Mouse (Mus musculus) midbrain, embryonic 11.5 days (tissue): ENCODE results near the gene Tnpo1. TPM values are rescaled to one million over a fixed set of nuclear protein-coding genes. Genes with fewer than 3 reads are reported as not detected.

Source experiments
- ATAC-seq: fragments of 200-750 bp; cut with Nextera tagmentation; 2 replicates; pipeline ENCODE4 v1.8.0; 2017; ENCODE audit warnings: moderate TSS enrichment, moderate library complexity; ENCODE audit not compliant: low FRiP score
- DNase-seq: peaks from one replicate; pipeline ENCODE4 v3.0.0; 2015; ENCODE audit warnings: low spot score; ENCODE audit errors: missing footprints
- H3K27ac ChIP-seq: fragments of 300-500 bp; sonication (generic); 2 replicates; pipeline ENCODE4 v1.5.1; 2014; ENCODE audit warnings: low read depth, low read length
- H3K27me3 ChIP-seq: fragments of 300-500 bp; sonication (generic); 2 replicates; pipeline ENCODE4 v1.6.1; 2014; ENCODE audit warnings: mild to moderate bottlenecking, low read length, moderate library complexity, mixed read lengths; ENCODE audit not compliant: control insufficient read depth, insufficient read depth
- H3K36me3 ChIP-seq: fragments of 300-500 bp; sonication (generic); 2 replicates; pipeline ENCODE4 v1.6.1; 2014; ENCODE audit warnings: mild to moderate bottlenecking, low read length, moderate library complexity, mixed read lengths; ENCODE audit not compliant: control insufficient read depth, insufficient read depth
- H3K4me1 ChIP-seq: fragments of 300-500 bp; sonication (generic); 2 replicates; pipeline ENCODE4 v1.6.1; 2014; ENCODE audit warnings: low read length; ENCODE audit not compliant: control insufficient read depth, insufficient read depth
- H3K4me2 ChIP-seq: fragments of 300-500 bp; sonication (generic); 2 replicates; pipeline ENCODE4 v1.6.1; 2014; ENCODE audit warnings: mild to moderate bottlenecking, moderate library complexity
- H3K4me3 ChIP-seq: fragments of 300-500 bp; sonication (generic); 2 replicates; pipeline ENCODE4 v1.5.1; 2014; ENCODE audit warnings: low read depth, low read length
- H3K9ac ChIP-seq: fragments of 300-500 bp; sonication (generic); 2 replicates; pipeline ENCODE4 v1.6.1; 2014; ENCODE audit warnings: low read length
- H3K9me3 ChIP-seq: fragments of 300-500 bp; sonication (generic); 2 replicates; pipeline ENCODE4 v1.6.1; 2016; ENCODE audit warnings: low read length; ENCODE audit not compliant: control insufficient read depth
- WGBS: fragments of 180-500 bp; shearing (Covaris S2); extraction: QIAGEN DNeasy Blood & Tissue Kit; methylation state at CpG from one replicate; pipeline ENCODE4 v1.1.7; 2014; 5-methylcytosine and 5-hydroxymethylcytosine counted together
- polyA plus RNA-seq: library from polyadenylated mRNA; unstranded; fragments of >200 nt; fragmentation: Nextera tagmentation; extraction: Ambion mirVana; gene quantifications from 2 replicates; pipeline ENCODE4 v1.2.1, GENCODE M21; 2014

Gene Tnpo1
- polyA plus RNA-seq, 1 experiment from 2014 or later: 63.1 TPM

- Histone ChIP-seq H3K27me3 (no peaks in the 10 kb centered on the region; the same call in 1 of the 2 replicates), H3K36me3 (no peaks in the 10 kb centered on the region)
Observed at GRCm38 (mm10) chr13:98904608-98905007, 21.6 kb downstream of the Tnpo1 start.

DNA sequence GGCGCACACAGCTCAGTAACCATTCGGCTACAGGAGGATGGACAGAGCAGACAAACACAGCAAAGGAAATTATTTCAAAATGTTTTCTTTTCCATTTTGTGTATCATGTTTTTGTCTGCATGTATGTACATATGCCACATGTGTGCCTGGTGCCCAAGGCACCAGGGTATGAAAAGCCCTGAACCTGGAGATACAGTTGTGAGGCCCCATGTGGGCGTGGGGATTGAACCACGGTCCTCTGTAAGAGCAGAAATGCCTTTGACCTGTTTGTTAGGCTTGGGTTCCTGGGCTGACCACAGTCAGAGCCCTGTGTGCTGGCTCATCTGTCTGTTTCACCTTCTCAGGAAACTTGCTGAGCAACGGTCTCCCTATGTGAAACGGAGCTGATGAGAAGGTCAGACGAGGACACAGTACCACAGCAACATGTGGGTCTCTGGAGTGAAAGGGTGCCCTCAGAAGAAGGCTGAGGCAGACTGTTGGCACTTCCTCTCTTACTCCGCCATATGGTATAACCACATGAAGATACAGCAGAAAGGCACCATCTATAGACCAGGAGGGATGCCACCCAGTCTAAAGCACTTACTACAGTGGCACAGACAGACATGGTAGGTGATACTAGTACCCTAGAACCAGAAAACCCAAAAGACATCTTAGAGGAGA, 23.7 kb downstream of the Tnpo1 start:
- H3K9ac ChIP-seq: no peak overlapping the region
- no peaks in the 10 kb centered on the region; the same call in 1 of the 2 replicates for H3K36me3 ChIP-seq
- DNase-seq (no peak), ATAC-seq (no peak)
- no peak overlapping the region for H3K27ac ChIP-seq
- H3K4me2 ChIP-seq: no peak overlapping the region
- 96% methylated on average over 8 of the region's 8 CpGs for WGBS
- H3K4me3 ChIP-seq: no peak overlapping the region
- H3K4me1 ChIP-seq: no peaks in the 10 kb centered on the region
- H3K27me3 ChIP-seq: no peaks in the 10 kb centered on the region; the same call in 1 of the 2 replicates
- H3K9me3 ChIP-seq: no peaks in the 10 kb centered on the region

More at GRCm38 (mm10) chr13:98904608-98905007, 21.6 kb downstream of the Tnpo1 start:
- no peak overlapping the region for H3K27ac ChIP-seq
- no peak overlapping the region for H3K4me2 ChIP-seq
- no peak overlapping the region for H3K9ac ChIP-seq
- no peak for DNase-seq
- no peak for ATAC-seq
- 93% methylated on average over 2 of the region's 2 CpGs for WGBS
- no peak overlapping the region for H3K4me3 ChIP-seq
- no peaks in the 10 kb centered on the region for H3K9me3 ChIP-seq
- H3K4me1 ChIP-seq: no peaks in the 10 kb centered on the region

DNA sequence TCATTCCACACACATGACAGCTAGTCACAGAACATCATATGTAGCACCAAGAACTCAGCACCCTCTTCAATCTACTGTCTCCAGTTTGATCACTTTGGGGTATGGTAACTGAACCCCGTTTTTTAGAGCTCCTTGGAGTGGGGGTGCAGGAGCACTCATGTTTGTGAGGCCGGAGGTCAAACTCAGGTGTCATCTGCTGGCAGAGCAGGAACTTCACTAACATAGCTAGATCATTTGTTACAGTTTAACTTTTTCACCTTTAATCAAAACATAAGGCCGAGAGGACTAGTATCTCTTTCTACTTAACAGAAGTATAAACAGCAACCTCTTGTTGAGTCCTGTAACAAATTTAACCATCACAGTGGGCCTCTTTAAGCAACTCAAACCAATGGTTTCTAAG, 26.6 kb downstream of the Tnpo1 start:
- WGBS: 94% methylated on average over 3 of the region's 3 CpGs

GRCm38 (mm10) chr13:98897577-98897976, 28.6 kb downstream of the Tnpo1 start:
- Histone ChIP-seq H3K36me3 (no peaks in the 10 kb centered on the region; the same call in 1 of the 2 replicates), H3K4me2 (no peak overlapping the region), H3K9ac (no peak overlapping the region), H3K4me3 (no peak overlapping the region), H3K9me3 (no peaks in the 10 kb centered on the region), H3K4me1 (no peaks in the 10 kb centered on the region), H3K27me3 (no peaks in the 10 kb centered on the region), H3K27ac (no peak overlapping the region)
- 90% methylated on average over 5 of the region's 5 CpGs for WGBS
- no peak for ATAC-seq
- DNase-seq: no peak

More for the DNA sequence above, 26.6 kb downstream of the Tnpo1 start:
- no peak overlapping the region for H3K27ac ChIP-seq
- H3K9me3 ChIP-seq: no peaks in the 10 kb centered on the region
- no peaks in the 10 kb centered on the region; the same call in 1 of the 2 replicates for H3K36me3 ChIP-seq
- no peak overlapping the region for H3K4me3 ChIP-seq
- H3K4me1 ChIP-seq: no peaks in the 10 kb centered on the region
- H3K9ac ChIP-seq: no peak overlapping the region
- H3K27me3 ChIP-seq: no peaks in the 10 kb centered on the region
- no peak for DNase-seq
- no peak overlapping the region for H3K4me2 ChIP-seq
- ATAC-seq: no peak

GRCm38 (mm10) chr13:98896434-98897126, 29.6 kb downstream of the Tnpo1 start:
- peak; percentile 76 for DNase-seq
- Histone ChIP-seq H3K4me3 (no peak overlapping the region), H3K27me3 (no peaks in the 10 kb centered on the region), H3K9ac (no peak overlapping the region), H3K4me2 (no peak overlapping the region), H3K36me3 (no peaks in the 10 kb centered on the region; the same call in 1 of the 2 replicates), H3K4me1 (peaks cover 1% of the 10 kb centered on the region; the same call in 1 of the 2 replicates), H3K9me3 (no peaks in the 10 kb centered on the region), H3K27ac (no peak overlapping the region)
- WGBS: 87% methylated on average over 7 of the region's 7 CpGs
- ATAC-seq: no peak

DNA sequence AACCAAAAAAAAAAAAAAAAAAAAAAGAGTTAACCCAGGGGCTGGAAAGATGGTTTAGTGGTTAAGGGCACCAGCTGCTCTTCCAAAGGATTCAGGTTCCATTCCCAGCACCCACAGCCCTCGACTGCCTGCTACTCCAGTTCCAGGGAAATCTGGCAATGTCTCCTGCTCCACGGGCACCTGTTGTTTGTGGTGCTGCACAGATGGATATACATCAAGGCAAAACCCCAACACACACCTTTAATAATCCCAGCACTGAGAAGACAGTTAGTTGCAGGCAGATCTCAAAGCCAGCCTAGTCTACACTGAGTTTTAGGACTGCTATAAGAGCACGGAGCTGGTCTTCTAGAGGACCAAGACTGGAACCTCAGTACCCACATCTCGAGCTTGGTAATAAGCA, 30.2 kb downstream of the Tnpo1 start:
- no peak overlapping the region for H3K4me2 ChIP-seq
- H3K27me3 ChIP-seq: no peaks in the 10 kb centered on the region
- H3K27ac ChIP-seq: no peak overlapping the region
- peaks cover 6% of the 10 kb centered on the region; the same call in 1 of the 2 replicates for H3K4me1 ChIP-seq
- WGBS: 84% methylated on average over 4 of the region's 4 CpGs
- H3K9me3 ChIP-seq: no peaks in the 10 kb centered on the region
- no peak overlapping the region for H3K9ac ChIP-seq
- no peak overlapping the region for H3K4me3 ChIP-seq
- ATAC-seq (no peak), DNase-seq (peak; percentile 81)
- H3K36me3 ChIP-seq: no peaks in the 10 kb centered on the region; the same call in 1 of the 2 replicates

DNA sequence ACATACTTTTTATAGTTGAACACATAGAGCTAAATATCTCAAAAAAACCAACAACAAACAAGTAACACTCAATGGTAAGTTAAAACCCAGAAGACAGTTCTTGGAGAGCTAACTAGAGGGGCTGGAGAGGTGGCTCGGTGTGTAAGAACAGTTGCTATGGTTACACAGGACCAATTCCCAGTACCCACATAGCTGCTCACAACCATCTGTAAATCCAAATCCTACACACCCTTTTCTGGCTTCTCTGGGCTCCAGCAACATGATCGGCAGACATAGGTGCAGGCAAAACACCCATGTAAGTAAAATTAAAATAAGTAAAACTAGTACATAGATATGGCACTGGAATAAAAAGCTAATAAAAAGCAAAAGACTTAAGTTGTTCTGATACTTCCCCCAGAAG, 31.3 kb downstream of the Tnpo1 start:
- H3K27me3 ChIP-seq: no peaks in the 10 kb centered on the region
- H3K27ac ChIP-seq: no peak overlapping the region
- DNase-seq (no peak), ATAC-seq (no peak)
- no peak overlapping the region for H3K9ac ChIP-seq
- H3K9me3 ChIP-seq: no peaks in the 10 kb centered on the region
- no peak overlapping the region for H3K4me3 ChIP-seq
- WGBS: 66% methylated on average over 2 of the region's 2 CpGs
- H3K36me3 ChIP-seq: no peaks in the 10 kb centered on the region; the same call in 1 of the 2 replicates
- H3K4me2 ChIP-seq: no peak overlapping the region
- peaks cover 11% of the 10 kb centered on the region; the same call in 1 of the 2 replicates for H3K4me1 ChIP-seq

DNA sequence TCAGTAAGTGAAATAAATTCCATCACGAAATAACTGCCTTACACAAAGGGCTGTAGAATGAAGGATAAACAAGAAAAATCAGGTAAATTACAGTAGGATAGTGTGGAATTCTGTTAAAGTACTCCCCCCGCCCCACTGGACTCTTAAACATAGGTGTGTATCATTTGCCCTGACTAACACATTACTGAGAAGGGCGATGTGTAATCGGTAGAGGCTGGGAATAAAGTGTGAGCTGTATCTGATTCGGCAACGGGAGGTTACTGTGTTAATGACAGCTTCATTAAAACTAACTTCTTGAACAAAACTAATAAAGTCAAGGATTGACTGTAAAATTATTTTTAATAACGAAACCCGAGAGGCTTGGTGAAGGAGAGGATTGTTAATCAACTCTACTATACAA, 34.7 kb downstream of the Tnpo1 start:
- no peak for ATAC-seq
- H3K4me2 ChIP-seq: peak overlapping the region; percentile 91
- no peak overlapping the region for H3K4me3 ChIP-seq
- H3K36me3 ChIP-seq: peaks cover 3% of the 10 kb centered on the region; the same call in 1 of the 2 replicates
- H3K27ac ChIP-seq: no peak overlapping the region
- no peak overlapping the region for H3K9ac ChIP-seq
- no peak for DNase-seq
- WGBS: 39% methylated on average over 8 of the region's 8 CpGs
- peaks cover 17% of the 10 kb centered on the region; the same call in 1 of the 2 replicates for H3K4me1 ChIP-seq
- no peaks in the 10 kb centered on the region for H3K9me3 ChIP-seq
- no peaks in the 10 kb centered on the region for H3K27me3 ChIP-seq

GRCm38 (mm10) chr13:98890871-98891219, 35.3 kb downstream of the Tnpo1 start:
- Histone ChIP-seq H3K27ac (peak overlapping the region; percentile 94), H3K4me3 (peak overlapping the region; percentile 81), H3K4me2 (peak overlapping the region; percentile 91), H3K4me1 (peaks cover 17% of the 10 kb centered on the region; the same call in 1 of the 2 replicates), H3K27me3 (no peaks in the 10 kb centered on the region), H3K9ac (peak overlapping the region; percentile 90), H3K36me3 (peaks cover 5% of the 10 kb centered on the region; the same call in 1 of the 2 replicates), H3K9me3 (no peaks in the 10 kb centered on the region)
- DNase-seq: peak; percentile 97
- peak; percentile 85 for ATAC-seq
- 0% methylated on average over 32 of the region's 32 CpGs for WGBS
